Mouse (Mus musculus) stomach, postnatal 0 days (tissue): ENCODE results near the gene Selenom.

Experiments used
- CTCF ChIP-seq: IDR thresholded peaks from 2 replicates; pipeline ENCODE4 v1.5.1; 2016; ENCODE audit warnings: antibody characterized with exemption, low read depth, mild to moderate bottlenecking, moderate library complexity
- EP300 ChIP-seq: optimal IDR thresholded peaks from 2 replicates; pipeline ENCODE3; 2016; ENCODE audit warnings: antibody characterized with exemption

DNA sequence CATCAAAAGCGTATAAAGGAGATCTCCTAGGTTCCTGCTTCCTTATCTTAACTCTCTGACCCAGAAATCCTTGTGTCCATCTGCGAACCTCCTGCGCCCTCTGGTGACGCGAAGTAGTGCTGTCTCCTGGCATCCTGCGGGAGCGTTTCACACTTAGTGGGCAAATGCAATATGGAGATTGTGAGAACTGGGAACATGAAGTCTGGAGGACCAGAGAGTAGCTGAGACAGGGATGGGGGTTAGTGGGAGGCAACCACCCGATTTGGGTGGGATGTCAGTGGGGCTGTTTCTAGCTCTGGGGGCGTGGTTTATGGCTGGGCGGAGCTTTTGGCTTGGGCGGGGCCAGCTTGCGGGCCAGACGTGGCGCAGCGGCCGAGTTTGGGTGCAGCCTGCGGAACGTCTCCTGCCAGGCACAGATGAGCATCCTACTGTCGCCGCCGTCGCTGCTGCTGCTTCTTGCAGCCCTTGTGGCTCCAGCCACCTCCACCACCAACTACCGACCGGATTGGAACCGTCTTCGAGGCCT, at the start of gene Selenom:
- TF ChIP-seq CTCF (peak; percentile 100), EP300 (no peak)
